Mouse (Mus musculus) kidney, adult 18-20 months (tissue): ENCODE data around the gene Gm12216.
A peak's percentile ranks its signal among the peaks of the same experiment; 100 is the strongest.
"Not testable (repeated sequence)": the region's sequence is repeated elsewhere in the genome, so short reads cannot be mapped to it uniquely, and the experiment has no call there.

Experiments used
- DNase-seq: peaks from one replicate; pipeline ENCODE4 v3.0.0; 2021

Gm12216 gene

DNA sequence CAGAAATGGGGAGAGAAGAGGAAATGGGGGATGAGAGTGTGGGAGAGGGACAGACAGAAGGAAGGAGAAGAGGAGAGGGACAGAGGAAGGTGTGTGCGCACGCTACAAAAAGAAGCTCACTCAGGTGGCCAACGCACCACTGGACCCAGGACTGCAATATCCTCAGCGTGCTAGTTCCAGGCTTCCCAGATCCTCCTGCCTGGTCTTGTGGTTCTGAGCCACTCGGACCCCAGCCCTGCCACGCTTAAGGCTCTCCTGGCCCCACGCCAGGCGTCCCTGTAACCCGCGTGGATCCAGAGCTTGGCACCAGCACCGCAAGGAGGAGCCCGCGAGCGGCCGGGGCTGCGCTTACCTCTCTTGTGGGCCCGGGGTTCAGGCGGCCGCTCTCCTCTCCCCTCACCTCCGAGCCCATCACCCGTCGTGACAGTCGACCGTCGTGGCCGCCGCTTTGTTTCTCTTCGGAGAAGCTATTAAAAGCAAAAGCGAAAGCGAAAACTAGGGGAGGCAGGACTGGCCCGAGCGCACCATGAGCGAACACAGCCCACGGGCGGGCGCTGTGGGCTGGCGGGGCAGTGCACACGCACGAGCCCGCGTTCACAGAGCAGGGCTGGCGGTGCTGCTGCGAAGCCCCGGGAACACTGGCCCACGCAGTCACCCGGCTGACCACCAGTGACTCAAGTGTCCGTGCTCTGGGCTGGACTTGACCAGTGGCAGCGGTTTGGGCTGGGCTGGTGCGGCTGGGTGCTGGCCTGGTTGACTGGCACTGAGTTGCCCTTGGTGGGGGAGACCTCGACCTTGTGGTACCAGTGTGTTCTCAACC, at the start of gene Gm12216:
Gene Gm12216 (minus strand): TSS at position 496 of the 820 bp plus-strand sequence.
- DNase-seq: peak; percentile 69

- no peak for DNase-seq
These were observed 49.6 kb upstream of the Gm12216 start for GRCm38 (mm10) chr11:53908686-53909085.

- DNase-seq: no peak
These were observed 45.5 kb upstream of the Gm12216 start for GRCm38 (mm10) chr11:53904534-53904925.

GRCm38 (mm10) chr11:53903781-53904533, 44.9 kb upstream of the Gm12216 start:
- peak; percentile 92 for DNase-seq

DNA sequence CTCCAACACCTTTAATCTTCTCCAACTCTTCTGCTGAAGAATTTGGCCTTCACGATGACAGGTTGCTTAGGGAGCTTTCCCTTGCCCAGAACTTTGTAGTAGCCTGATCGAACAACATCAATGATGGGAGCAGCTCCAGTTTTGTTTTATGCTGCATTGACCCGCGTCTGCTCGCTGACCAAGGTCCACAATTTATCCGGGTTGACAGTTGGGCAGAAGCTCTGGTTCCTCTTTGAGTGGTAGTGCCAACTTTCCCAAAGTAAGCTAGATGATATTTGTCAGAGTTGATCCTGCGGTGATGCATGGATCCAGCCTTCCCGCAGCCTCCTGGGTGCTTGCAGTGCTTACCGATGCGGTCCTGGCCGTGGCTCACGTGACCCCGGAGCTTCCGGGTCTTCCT, 43.7 kb upstream of the Gm12216 start:
- DNase-seq: peak; percentile 19

- no peak for DNase-seq
These were observed 41.9 kb upstream of the Gm12216 start for GRCm38 (mm10) chr11:53900991-53901390.

GRCm38 (mm10) chr11:53899981-53900380, 40.9 kb upstream of the Gm12216 start:
- no peak for DNase-seq

DNA sequence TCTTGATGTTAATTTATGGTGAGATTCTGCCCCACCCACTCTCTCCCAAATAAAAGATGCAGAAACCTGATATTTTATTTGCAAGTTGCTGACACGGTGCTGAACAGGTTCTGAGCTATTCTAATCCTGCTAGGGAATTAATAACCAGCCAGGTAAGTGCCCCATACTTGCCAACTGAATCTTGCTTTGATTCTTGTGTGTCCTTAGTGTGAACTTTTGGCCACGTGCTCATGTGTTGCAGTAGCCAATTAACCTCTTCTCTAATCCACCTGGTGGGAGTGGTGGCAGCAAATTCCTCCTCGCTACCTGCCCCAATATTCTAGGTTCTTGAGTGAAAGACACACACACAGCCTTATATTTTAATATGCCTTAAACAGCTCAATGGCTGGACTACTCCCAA, 39.9 kb upstream of the Gm12216 start:
- peak; percentile 54 for DNase-seq

- DNase-seq: no peak
These were observed 37.9 kb upstream of the Gm12216 start for GRCm38 (mm10) chr11:53896935-53897334.

DNA sequence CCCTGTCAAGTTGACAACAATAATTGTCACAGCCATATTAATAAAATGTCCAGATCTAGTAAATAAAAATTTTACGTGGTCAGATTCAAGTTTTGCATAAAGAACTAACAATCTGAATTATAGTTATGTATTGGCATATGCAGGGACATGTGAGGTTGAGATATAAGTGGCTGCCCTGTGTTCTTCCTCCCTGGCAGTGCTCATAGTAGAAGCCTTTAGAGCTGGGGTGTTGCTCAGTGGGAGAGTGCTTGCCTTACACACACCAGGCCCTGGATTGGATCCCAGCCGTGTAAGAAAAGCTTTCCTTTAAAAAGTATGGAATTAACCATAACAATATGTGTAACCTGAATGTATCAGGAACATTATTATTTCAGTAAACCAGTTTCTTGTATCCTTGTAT, 34.4 kb upstream of the Gm12216 start:
- DNase-seq: no peak

DNA sequence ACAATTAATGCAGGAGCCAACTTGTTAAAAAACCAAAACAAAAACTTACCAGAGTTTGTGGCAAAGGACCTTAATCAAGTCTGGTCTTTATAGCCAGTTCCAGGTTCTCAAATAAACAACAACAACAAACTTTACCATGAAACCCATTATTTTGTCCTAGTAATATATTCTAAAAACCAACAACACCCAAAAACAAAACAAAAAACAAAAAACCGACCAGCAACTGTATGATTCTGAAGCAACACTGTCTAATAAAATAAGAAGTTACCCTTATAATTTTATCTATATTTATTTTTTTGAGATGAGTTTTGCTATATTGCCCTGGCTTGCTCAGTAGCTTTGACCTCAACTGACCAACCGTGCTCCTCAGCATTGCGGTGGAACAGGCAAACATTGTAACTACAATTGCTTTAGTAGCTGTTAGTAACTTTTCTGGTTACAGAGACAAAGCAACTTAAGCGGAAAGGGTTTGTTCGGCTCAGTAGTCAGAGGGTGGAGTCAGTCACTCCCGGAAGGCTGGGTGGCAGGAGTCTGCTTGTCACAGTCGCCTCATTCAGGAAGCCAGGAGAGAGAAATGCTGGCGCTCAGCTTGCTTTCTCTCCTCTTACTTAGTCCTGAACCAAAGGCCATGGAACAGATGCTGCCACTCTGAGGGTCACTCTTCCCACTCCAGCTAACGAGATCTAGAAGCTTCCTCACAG, 33.8 kb upstream of the Gm12216 start:
- peak; percentile 59 for DNase-seq

- DNase-seq: peak; percentile 100
These were observed 32.7 kb upstream of the Gm12216 start, which contains the start of gene Slc22a5 for GRCm38 (mm10) chr11:53891505-53892451. Gene Slc22a5, minus strand, starts transcription at chr11:53891660.

DNA sequence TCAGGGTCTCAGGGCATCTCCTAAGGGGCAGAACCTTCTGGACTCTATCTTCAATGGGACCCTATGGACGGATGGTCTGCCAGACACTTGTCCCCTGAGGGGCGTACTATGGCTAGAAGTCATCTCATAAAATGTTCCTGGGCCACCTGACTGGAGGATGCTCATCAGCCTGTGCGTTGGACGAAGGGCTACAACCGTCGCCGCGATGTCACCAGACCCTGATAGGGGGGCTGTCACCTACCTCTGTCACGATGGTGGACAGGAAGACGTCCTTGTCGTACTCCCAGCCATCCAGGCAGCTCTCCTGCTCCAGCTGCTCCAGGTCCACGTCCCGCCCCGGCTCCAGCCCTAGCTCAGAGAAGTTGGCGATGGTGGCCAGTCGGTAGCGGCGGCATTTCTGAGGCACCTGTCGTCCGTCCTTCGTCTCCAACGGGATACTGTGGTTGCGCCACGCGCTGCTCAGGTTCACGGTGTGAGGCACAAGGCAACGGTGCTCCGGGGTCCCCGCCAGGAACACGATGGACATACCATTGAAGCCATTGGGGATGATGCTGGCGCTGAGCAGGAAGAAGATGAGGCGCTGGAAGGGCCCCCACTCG, 31.9 kb upstream of the Gm12216 start:
- DNase-seq: no peak

- peak; percentile 24 for DNase-seq
These were observed 31.2 kb upstream of the Gm12216 start for GRCm38 (mm10) chr11:53890225-53890624.

- DNase-seq: peak; percentile 58
These were observed 30.1 kb upstream of the Gm12216 start for GRCm38 (mm10) chr11:53889091-53889645.

GRCm38 (mm10) chr11:53888242-53888641, 29.2 kb upstream of the Gm12216 start:
- DNase-seq: peak; percentile 23

DNA sequence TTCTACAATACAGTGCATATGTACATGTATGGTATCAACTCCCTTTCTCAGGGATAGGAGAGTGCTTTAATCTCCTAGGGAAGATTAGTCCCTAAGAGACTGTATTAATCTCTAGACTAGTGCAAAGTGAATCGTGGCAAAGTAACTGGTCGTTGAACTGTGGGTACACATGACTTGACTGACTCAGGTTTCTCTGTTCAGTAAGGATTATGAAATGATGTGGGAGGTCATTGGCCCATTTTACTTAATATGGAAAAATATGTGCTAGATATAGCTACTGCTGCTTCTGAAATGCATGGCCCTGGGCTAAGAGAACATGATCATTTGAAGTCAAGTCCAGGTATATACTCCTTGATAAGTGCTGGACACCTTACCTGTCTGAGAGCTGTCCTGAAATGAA, 24.2 kb upstream of the Gm12216 start:
- no peak for DNase-seq

GRCm38 (mm10) chr11:53878096-53878495, 19.0 kb upstream of the Gm12216 start:
- DNase-seq: not testable (repeated sequence)

DNA sequence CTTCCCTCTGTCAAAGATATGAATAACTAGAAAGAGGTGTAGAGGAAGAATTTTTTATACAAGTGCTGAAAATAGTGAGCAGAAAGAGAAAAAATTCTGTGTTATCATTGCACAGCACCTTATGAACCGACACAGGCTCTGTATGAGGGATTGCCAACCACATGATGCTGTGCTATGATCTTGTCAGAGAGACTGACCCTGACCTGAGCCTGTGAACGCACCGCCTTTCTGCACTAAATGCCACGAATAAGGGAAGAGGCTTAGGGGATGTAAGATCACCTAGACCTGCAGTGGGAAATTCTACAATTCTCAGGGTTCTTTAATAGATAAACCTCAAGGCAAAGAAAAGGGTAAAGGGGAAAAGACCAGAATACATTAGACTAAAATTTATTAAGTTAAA, 17.4 kb upstream of the Gm12216 start:
- DNase-seq: no peak

DNA sequence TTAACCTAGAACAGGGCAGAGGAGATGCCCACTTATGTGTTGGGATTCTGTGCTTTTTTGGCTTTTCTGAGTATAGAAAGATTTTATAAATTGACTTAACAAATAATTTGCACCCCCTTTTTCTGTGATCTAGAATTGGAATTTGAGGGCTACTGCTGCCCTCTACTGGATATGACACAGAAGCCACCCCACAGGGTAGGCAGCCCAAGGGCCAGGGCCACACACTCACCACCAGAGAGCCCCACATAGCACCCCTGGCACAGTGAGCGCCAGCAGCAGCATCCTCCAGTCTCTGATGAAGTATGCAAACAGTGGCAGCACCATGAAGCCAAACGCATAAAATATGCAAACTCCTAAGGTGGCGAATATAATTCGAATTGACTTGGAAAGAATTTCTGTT, 15.7 kb upstream of the Gm12216 start:
- DNase-seq: peak; percentile 37
